Mouse (Mus musculus) C2C12 (cell line): ENCODE measurements around the gene Meaf6. TPM values are rescaled to one million over a fixed set of nuclear protein-coding genes. Genes with fewer than 3 reads are reported as not detected.
A peak's percentile ranks its signal among the peaks of the same experiment; 100 is the strongest.

Experiments used
- H3K27me3 ChIP-seq: one replicate; pipeline ENCODE4 v1.6.1; 2011; ENCODE audit not compliant: control insufficient read depth, insufficient read depth, insufficient read length
- H3K36me3 ChIP-seq: one replicate; pipeline ENCODE4 v1.6.1; 2011; ENCODE audit not compliant: control insufficient read depth, insufficient read depth
- H3K4me3 ChIP-seq: one replicate; pipeline ENCODE4 v1.5.1; 2011; ENCODE audit warnings: mild to moderate bottlenecking, control low read depth; ENCODE audit not compliant: poor library complexity, insufficient read depth, severe bottlenecking
- H3K79me2 ChIP-seq: one replicate; pipeline ENCODE4 v1.6.1; 2011; ENCODE audit not compliant: control insufficient read depth, insufficient read depth
- H3K79me3 ChIP-seq: one replicate; pipeline ENCODE4 v1.6.1; 2011; ENCODE audit warnings: low read depth, control low read depth
- H3ac ChIP-seq: one replicate; pipeline ENCODE3; 2011; ENCODE audit warnings: low read depth; ENCODE audit not compliant: control insufficient read depth, insufficient read length
- CEBPB ChIP-seq: IDR thresholded peaks from one replicate; pipeline ENCODE4 v1.6.1; 2011; ENCODE audit warnings: low read depth, mild to moderate bottlenecking, control low read depth, moderate library complexity
- CTCF ChIP-seq: IDR thresholded peaks from one replicate; pipeline ENCODE4 v1.5.1; 2011; ENCODE audit not compliant: control insufficient read depth, insufficient read depth, insufficient read length
- FOSL1 ChIP-seq: IDR thresholded peaks from one replicate; pipeline ENCODE4 v1.8.0; 2011; ENCODE audit warnings: mild to moderate bottlenecking, low read length; ENCODE audit not compliant: poor library complexity, insufficient read depth, severe bottlenecking
- MAX ChIP-seq: IDR thresholded peaks from one replicate; pipeline ENCODE4 v1.6.1; 2011; ENCODE audit warnings: mild to moderate bottlenecking, control low read depth
- MYOD1 ChIP-seq: IDR thresholded peaks from one replicate; pipeline ENCODE4 v1.6.1; 2011; ENCODE audit warnings: low read depth; ENCODE audit not compliant: control insufficient read depth, insufficient read length
- MYOG ChIP-seq: IDR thresholded peaks from one replicate; pipeline ENCODE4 v1.6.1; 2011; ENCODE audit not compliant: control insufficient read depth, insufficient read length; ENCODE audit errors: extremely low read depth
- USF1 ChIP-seq: IDR thresholded peaks from one replicate; pipeline ENCODE4 v1.6.1; 2011; ENCODE audit warnings: low read depth, mild to moderate bottlenecking, control low read depth, moderate library complexity
- polyA plus RNA-seq: library from polyadenylated mRNA; unstranded; fragments of >200 nt; fragmentation: generic; extraction: Trizol; gene quantifications from one replicate; pipeline ENCODE4 v1.2.1, GENCODE M21; 2012; ENCODE audit warnings: missing spikeins

Gene Meaf6
- polyA plus RNA-seq, 1 experiment, result 31.3 TPM

DNA sequence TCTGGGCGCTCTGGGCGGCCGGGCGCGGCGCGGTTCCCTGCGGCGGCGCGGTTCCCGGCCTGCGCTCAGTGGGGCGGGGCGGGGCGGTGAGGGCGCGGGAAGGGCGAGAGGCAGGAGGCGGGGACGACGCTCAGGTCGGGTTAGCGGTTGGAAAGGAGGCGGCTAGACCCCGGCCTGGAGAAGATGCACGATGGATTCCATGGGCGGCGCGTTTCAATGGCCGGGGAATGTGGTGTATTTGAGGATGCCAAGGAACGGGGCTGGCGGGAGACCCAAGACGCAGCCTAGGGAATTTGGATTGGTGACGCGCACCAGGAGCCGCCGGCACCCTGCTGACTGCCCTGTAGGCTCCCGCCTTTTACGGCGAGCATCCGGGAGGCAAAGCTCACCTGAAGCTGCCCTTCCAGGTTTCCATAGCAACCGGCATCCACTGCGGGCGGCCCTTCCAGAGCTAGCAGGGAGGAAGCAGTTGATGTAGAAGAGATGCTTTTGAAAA lies 460 bp downstream of the Meaf6 start:
- Histone ChIP-seq H3ac (peak overlapping the region; percentile 94), H3K79me3 (peaks cover 15% of the 10 kb centered on the region), H3K36me3 (peaks cover 25% of the 10 kb centered on the region), H3K4me3 (peak overlapping the region; percentile 52), H3K79me2 (peaks cover 24% of the 10 kb centered on the region), H3K27me3 (no peaks in the 10 kb centered on the region)
- TF ChIP-seq FOSL1, result no peak
- peak; percentile 0 for TF ChIP-seq CTCF

DNA sequence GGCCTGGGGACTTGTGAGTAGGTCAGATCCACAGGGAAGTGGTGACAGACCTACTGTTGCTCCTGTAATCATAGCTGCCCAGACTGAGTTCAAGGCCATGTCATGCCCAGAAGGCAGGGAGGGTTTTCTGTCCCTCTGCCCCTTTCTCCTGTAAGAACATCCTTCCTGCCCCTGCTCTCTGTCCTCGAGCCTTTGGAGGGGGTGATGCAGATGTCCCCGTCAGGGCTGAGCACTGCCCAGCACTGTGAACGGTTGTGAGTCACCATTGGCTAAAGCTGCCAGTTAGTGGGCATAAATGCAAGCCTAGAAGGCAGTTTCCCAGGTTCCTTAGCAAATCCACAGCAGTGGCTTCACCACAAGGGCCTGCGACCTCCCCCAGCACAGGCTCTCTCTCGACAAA lies 8.1 kb downstream of the Meaf6 start:
- peaks cover 38% of the 10 kb centered on the region for H3K36me3 ChIP-seq
- H3K4me3 ChIP-seq, result no peak overlapping the region
- TF ChIP-seq CTCF, result no peak
- no peak for TF ChIP-seq MAX
- TF ChIP-seq FOSL1, result no peak
- TF ChIP-seq CEBPB, result no peak
- TF ChIP-seq MYOG, result no peak
- TF ChIP-seq MYOD1, result no peak
- TF ChIP-seq USF1, result no peak
- H3ac ChIP-seq, result no peak overlapping the region
- H3K27me3 ChIP-seq, result no peaks in the 10 kb centered on the region
- peaks cover 11% of the 10 kb centered on the region for H3K79me3 ChIP-seq
- peaks cover 38% of the 10 kb centered on the region for H3K79me2 ChIP-seq

DNA sequence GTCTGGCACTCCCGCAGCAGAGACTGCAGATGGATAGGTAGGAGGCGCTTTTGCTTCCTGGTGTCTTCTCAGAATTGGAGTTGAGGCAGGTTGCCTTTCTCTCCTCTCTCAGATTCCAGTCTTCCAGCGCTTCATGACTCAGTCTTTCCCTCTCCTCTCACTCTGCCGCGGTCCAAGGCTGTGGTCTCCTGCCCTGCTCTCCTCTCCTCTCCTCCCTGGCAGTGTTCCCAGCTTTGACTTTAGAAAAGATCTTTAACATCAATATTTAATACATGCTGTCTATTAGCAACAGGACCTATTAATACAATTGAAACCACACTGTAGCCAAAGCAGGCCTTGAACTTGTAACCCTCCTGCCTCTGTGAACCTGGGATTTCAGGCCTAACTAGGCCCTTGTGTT lies 11.1 kb downstream of the Meaf6 start:
- H3K79me2 ChIP-seq, result peaks cover 49% of the 10 kb centered on the region
- H3ac ChIP-seq, result no peak overlapping the region
- TF ChIP-seq FOSL1 (no peak), MAX (no peak), MYOG (no peak), USF1 (no peak), MYOD1 (no peak), CEBPB (no peak), CTCF (no peak)
- no peaks in the 10 kb centered on the region for H3K27me3 ChIP-seq
- H3K36me3 ChIP-seq, result peaks cover 13% of the 10 kb centered on the region
- no peak overlapping the region for H3K4me3 ChIP-seq
- peaks cover 14% of the 10 kb centered on the region for H3K79me3 ChIP-seq

DNA sequence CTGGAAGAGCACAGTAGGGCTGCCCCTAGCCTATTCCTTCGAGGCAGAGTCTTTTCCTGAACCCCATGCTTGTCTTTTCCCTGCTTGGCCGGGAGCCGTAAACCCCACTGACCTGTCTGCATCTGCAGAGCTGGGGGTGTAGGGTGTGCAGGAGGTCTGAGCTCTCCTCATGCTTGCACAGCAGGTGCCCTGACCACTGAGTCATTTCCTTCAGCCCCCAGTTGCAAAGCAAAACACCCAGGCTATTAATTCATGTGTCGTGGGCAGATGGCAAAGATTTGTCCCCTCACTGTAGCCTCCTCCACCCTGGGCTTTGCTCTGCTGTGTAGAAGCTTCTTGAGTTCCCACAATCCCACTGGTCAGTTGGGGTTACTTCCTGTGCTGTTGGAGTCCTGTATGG lies 12.5 kb downstream of the Meaf6 start:
- Histone ChIP-seq H3K36me3 (peaks cover 8% of the 10 kb centered on the region), H3K79me2 (peaks cover 55% of the 10 kb centered on the region), H3K4me3 (no peak overlapping the region), H3K79me3 (peaks cover 17% of the 10 kb centered on the region), H3K27me3 (no peaks in the 10 kb centered on the region), H3ac (no peak overlapping the region)
- TF ChIP-seq MAX (no peak), CEBPB (no peak), MYOD1 (peak; percentile 50)

DNA sequence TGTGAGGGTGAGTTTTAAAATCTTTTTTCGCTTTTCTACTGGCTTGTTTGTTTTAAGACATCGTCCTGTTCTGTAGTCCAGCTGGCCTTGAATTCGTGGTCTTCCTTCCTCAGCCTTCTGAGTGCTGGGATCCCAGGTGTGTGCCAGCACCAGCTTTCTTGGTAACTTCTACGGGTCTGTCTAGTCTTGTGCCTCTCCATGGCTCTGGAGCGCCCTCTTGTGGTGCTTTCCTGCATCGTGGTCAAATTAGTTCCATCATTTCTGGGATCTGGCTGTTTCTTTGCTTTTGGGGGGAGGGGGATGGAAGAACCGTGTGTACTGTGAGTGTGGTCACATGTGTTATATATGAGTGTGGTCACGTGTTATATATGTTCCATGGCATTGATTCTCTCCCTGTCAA lies 14.5 kb downstream of the Meaf6 start:
- peaks cover 10% of the 10 kb centered on the region for H3K36me3 ChIP-seq
- peaks cover 37% of the 10 kb centered on the region for H3K79me2 ChIP-seq
- H3K27me3 ChIP-seq, result no peaks in the 10 kb centered on the region
- H3K79me3 ChIP-seq, result peaks cover 15% of the 10 kb centered on the region
- H3ac ChIP-seq, result no peak overlapping the region
- no peak overlapping the region for H3K4me3 ChIP-seq
- no peak for TF ChIP-seq USF1
- peak; percentile 59 for TF ChIP-seq CTCF
- no peak for TF ChIP-seq CEBPB

DNA sequence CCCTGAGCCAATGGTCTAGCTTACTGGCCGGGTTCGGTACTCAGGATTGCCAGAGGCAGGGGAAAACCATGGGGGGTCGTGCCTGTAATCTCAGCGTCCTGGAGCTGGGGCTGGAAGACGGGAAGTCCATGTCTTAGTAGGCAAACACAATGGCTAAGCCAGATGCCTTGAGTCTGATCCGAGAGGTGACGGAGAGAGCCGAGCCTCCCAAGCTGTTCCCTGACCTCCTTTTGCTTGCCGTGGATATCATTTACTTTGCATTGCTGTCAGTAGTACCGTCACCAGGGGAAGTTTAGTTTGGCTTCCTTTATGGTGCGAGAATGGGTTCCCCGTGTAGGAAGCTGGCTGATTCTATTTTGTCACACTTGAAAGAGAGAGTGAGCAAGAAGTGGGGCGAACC lies 16.4 kb downstream of the Meaf6 start:
- H3K79me3 ChIP-seq, result peaks cover 15% of the 10 kb centered on the region
- H3K79me2 ChIP-seq, result peaks cover 27% of the 10 kb centered on the region
- H3ac ChIP-seq, result no peak overlapping the region
- H3K27me3 ChIP-seq, result no peaks in the 10 kb centered on the region
- H3K4me3 ChIP-seq, result no peak overlapping the region
- peaks cover 18% of the 10 kb centered on the region for H3K36me3 ChIP-seq
- TF ChIP-seq USF1 (no peak), MYOD1 (no peak), MAX (no peak), FOSL1 (no peak), MYOG (no peak), CTCF (no peak), CEBPB (no peak)
